Mouse (Mus musculus): ENCODE results near the gene Myo9b.
A peak's percentile ranks its signal among the peaks of the same experiment; 100 is the strongest.
"Not testable (repeated sequence)": the region's sequence is repeated elsewhere in the genome, so short reads cannot be mapped to it uniquely, and the experiment has no call there.

Gene Myo9b

DNA sequence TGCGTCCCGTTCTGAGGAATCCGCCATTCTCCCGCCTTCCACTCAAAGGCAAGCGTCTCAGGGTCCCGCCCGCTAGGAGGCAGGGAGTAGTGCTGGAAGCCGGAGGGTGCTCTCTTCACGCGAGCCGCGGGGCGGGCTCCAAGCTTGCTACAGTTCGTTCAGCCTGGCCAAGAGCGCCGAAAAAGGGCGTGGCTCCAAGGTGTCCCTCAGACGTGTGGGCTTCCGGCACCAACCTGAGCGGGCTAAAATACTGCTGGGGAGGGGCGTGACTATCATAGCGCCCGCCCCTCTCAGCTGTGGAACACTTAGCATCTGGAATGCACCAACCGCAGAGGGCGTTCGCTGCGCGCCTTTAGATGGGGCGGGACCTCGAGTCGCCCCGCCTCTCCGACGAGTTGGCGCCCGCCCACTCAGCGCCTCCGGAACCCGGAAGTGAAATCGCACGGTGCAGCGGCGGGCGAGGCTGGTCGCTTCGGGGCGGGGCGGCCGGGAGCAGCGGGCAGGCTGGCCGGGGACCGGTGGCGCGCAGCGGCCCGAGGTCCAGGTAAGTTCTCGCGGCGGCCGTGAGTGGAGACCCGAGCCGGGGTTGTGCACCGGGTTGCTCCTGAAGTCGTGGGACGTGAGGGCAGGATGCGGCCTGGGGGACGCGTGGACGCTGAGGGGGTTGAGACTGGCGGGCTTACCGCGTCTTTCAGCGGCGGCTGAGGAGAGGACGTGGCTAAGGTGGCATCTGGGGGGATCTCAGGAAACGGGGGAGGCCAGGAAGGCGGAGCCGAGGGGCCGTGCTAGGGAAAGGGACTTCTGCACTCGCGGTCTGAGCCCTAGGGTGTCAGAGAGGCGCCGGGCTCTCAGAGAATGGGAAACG lies at the start of gene Myo9b, which contains the start of gene Haus8:
Gene Myo9b, plus strand, starts transcription at position 429 of the 865 bp plus-strand sequence.
Gene Haus8, minus strand, starts transcription at position 649 of the 865 bp plus-strand sequence.
- peak; percentile 98 for DNase-seq

GRCm38 (mm10) chr8:71224560-71224959 lies 48.0 kb upstream of the Myo9b start:
- DNase-seq, result peak; percentile 29

GRCm38 (mm10) chr8:71242757-71243156 lies 29.8 kb upstream of the Myo9b start:
- no peak for DNase-seq

DNA sequence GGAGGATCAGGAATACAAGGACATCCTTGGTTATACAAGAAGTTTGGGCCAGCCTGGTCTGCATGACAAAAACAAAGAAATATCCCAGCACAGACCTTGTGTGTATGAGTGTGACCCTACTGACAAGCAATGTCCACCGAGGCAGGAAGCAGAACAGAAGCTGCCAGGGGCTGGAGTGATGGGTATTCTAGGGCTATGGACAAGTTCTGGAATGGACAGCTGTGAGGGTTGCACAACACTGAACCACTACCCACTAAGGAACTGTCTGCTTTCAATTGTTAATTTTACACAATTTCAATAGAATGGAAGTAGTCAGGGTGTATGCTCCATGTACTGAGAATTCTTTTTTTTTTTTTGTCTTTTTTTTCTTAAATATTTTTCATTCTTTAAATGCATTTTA lies 24.3 kb upstream of the Myo9b start:
- DNase-seq, result no peak

GRCm38 (mm10) chr8:71256545-71257232 lies 15.8 kb upstream of the Myo9b start:
- DNase-seq, result no peak

GRCm38 (mm10) chr8:71261234-71261633 lies 11.3 kb upstream of the Myo9b start:
- DNase-seq, result peak; percentile 36

DNA sequence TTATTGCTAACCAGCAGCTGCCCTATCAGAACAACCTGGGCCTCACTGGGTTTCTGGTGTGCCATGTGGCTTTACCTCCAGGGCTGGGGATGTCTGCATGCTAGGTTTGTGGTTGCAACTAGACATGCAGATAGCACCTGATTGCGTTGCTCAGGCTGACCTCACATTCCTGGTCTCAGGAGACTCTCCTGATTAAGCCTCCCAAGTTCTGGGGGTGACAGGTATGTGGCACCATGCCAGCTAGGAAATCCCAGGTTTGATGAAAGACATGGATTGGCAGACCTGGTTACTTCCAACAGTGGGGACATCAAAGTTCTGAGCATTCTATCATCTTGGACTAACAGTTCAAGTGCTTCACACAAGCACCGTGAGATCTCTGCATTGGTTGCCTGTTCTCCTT lies 4.8 kb upstream of the Myo9b start:
- DNase-seq, result no peak

GRCm38 (mm10) chr8:71268286-71268685 lies 4.2 kb upstream of the Myo9b start:
- DNase-seq, result not testable (repeated sequence)

- no peak for DNase-seq
Observed at GRCm38 (mm10) chr8:71271630-71272029, 884 bp upstream of the Myo9b start.

DNA sequence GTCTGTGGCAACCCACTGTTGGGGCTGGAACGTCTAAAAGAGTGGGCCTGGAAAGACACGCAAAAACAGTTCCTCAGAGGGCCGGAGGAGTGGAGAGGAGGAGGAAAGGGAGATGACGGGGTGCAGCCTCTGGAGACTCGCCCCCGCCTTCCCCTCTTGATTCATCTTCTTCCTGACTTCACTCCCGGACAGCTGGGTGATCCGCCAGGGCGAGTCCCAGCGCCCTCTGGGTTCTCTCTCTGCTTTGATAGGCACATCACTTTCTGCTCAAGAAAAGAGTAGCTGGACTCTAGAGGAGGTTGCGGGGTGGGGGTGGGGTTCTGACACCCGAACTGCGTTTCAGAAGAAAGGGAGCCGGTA lies 617 bp downstream of the Myo9b start:
- peak; percentile 74 for DNase-seq

- DNase-seq, result no peak
Observed at GRCm38 (mm10) chr8:71274478-71274877, 2.0 kb downstream of the Myo9b start.

DNA sequence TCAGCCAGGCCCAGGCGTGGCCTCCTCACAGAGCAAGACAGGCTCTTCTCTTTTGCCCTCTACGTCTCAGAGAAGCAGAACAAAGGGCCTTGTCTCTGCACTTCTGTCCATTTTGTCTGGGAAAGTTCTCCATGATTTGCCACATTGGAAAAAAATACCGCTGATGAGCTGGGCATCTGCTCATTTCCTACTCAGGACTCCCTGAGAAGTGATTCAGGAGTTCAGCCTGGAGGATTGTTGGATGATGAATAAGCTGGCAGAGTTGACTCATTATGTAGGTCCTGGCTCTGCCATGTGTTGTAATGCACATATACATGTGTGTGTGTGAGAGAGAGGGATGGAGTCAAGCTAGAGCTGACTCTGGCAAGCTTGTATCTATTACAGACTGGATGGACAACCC lies 3.7 kb downstream of the Myo9b start:
- no peak for DNase-seq

DNA sequence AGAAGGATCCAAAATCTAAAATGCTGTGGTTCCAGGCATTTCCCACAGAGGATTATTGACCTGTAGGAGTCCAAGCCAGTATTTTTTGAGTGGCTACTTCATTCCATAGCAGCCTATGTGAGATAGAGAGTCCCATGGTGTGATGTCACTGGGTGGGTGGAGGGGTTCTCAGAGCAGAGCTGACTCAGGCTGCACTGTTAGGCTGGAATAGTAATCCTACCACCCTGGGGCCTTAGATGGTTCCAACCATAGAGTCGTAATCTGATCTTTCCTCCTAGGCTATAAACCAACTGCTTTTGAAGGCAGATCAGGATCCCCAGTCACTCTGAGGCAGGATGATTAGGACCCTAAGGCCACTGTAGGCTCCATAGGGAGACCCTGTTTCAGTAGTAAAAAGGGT lies 6.9 kb downstream of the Myo9b start:
- DNase-seq, result not testable (repeated sequence)

- DNase-seq, result not testable (repeated sequence)
Observed at GRCm38 (mm10) chr8:71281731-71282130, 9.2 kb downstream of the Myo9b start.

DNA sequence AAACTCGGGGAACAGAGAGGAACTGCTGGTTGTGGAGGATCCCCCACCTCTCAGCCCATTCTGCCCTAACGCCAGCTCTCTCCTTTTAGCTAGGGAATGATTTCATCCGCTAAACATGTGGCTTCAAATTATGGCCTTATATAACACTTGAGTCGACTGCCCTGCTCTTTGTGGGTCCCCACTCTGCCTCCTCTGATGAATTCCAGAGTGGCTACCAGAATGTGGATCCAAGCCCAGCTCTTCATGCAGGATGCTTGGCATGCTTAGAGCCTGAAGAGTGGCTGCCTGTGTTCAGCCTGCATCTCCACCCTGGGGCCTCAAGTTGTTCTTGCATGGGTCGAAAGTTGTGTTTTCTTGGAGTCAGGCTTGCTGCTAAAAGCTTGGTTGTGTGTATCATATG lies 10.1 kb downstream of the Myo9b start:
- no peak for DNase-seq

GRCm38 (mm10) chr8:71286223-71286622 lies 13.7 kb downstream of the Myo9b start:
- not testable (repeated sequence) for DNase-seq

DNA sequence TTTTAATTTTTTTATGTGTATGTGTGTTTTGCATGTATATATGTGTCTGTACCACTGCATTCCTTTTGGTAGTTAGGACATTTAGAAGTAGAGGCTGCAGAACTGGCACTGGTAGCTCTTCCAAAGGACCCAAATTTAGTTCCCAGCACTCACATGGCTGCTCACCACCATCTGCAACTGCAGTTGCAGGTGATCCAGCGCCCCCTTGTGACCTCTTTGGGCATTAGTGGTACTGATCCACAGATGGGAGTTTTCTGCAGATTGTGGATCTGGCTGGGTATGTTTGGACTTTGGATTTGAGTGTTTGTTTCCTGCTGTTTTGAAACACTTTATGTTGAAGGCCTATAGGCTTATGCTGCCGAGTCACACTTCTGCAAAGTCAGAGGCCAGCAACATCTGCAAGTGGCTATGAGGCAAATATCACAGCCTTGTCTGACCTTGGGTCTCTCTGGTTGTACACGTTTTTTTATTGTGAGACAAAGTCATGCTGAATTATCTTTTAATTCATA lies 16.0 kb downstream of the Myo9b start:
- no peak for DNase-seq

DNA sequence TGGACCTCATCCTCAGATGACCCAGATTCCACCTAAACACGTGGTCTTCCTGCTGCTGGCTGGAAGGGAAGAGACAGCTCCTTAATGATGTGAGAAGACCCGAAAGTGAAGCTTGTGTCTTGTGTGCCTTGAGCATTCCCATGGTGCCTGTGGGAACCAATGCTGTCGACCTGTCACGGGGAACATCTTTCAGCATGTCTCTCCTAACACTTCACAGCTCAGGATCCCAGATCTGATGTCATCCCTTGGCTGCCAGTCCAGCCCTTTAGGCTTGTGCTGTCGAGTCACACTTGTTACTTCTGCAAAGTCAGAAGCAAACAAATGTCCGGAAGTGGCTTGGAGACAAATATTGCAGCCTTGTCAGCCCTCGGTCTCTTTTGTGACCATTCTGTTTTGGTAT lies 16.6 kb downstream of the Myo9b start:
- DNase-seq, result no peak

- no peak for DNase-seq
Observed at GRCm38 (mm10) chr8:71290211-71290610, 17.7 kb downstream of the Myo9b start.

- DNase-seq, result no peak
Observed at GRCm38 (mm10) chr8:71290911-71291310, 18.4 kb downstream of the Myo9b start.

DNA sequence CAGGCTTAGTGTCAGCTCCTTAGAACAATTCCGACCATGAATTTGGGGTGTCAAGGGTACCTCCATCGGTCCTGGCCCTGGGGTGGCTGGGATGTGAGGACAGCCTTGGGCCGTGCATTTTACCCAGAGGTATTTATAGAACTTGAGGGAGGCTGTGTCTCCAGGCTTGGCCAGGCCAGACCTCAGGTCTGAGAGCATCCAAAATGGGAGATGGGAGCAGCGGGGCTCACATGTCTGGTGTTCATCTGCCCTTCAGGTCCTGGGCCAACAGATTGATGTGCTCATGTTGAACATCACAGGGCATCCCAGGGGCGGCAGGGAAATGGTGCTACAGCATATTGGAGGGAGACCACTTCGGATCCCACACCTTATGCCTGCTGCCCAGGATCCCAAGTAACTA lies 18.8 kb downstream of the Myo9b start:
- no peak for DNase-seq

DNA sequence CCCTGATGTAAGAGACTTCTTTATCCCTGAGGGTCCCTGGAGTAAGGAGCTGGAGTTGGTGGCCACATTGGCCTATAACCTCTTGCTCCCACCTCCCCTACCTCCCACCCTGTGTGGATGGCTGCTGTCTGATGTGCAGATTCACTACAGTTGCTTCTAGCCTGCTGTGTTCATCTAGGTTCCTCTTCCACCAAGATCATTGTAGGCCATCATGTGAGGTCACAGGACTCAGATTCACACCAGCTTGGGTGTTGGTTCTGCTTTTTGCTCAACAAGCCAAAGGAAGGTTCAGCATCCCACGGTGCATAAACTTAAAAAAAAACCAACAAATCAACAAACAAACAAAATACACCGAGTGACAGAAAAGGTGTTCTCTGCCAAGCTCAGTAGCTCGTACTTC lies 21.4 kb downstream of the Myo9b start:
- DNase-seq, result not testable (repeated sequence)

DNA sequence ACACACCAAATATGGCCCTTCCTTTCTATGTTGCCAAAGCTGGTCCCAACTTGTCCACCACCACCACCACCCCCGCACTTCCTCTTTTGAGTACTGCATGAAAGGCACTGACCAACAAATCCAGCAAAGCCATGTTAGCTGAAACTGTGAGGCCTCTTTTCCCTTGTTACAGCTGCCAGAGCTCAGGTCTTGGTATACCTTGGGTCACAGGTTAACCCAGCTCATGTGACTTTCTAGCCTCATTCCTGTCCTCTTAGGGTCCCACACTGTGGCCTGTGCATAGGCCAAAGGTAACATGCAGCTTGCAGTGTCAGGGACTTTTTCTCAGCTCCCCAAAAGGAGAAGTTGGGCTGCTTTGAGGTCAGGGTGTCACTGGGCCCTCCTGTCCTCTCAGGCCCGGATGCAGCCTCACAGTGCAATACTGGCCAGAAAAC lies 23.7 kb downstream of the Myo9b start:
- DNase-seq, result no peak

- DNase-seq, result no peak
Observed at GRCm38 (mm10) chr8:71296784-71297183, 24.3 kb downstream of the Myo9b start.

Data from thymus, postnatal 14 days (tissue).